Mouse (Mus musculus) thymus, postnatal 10 days (tissue): Measurements from ENCODE around the gene Map2k1.

ENCODE experiments used
- DNase-seq, 2 experiments: peaks; one replicate each; pipeline ENCODE4 v3.0.0; 2021; ENCODE audit warnings: low spot score in 2 of 2

The Map2k1 gene

GRCm38 (mm10) chr9:64156641-64157040 is 96.8 kb downstream of the Map2k1 start:
- no peak for DNase-seq

GRCm38 (mm10) chr9:64139879-64140278 is 113.6 kb downstream of the Map2k1 start:
- no peak for DNase-seq

GRCm38 (mm10) chr9:64138896-64139295 is 114.5 kb downstream of the Map2k1 start:
- DNase-seq: peak; percentile 12 to 52
